Mouse (Mus musculus) kidney, postnatal 0 days (tissue): Measurements from ENCODE around the gene Zbtb20. TPM values are rescaled to one million over a fixed set of nuclear protein-coding genes. Genes with fewer than 3 reads are reported as not detected.
A peak's percentile ranks its signal among the peaks of the same experiment; 100 is the strongest.

Experiments used
- ATAC-seq: fragments of 200-750 bp; cut with Nextera tagmentation; replicated peaks from 2 replicates; pipeline ENCODE4 v1.8.0; 2017; ENCODE audit warnings: low read depth, moderate number of reproducible peaks, moderate TSS enrichment, moderate library complexity; ENCODE audit not compliant: low FRiP score
- DNase-seq: peaks from one replicate; pipeline ENCODE4 v3.0.0-alpha.2; 2016; ENCODE audit warnings: low spot score
- H3K27ac ChIP-seq: fragments of 300-500 bp; sonication (generic); 2 replicates; pipeline ENCODE4 v1.5.1; 2014; ENCODE audit warnings: mild to moderate bottlenecking
- H3K27me3 ChIP-seq: fragments of 300-500 bp; sonication (generic); 2 replicates; pipeline ENCODE4 v1.6.1; 2014; ENCODE audit warnings: low read length, mixed read lengths; ENCODE audit not compliant: insufficient read depth
- H3K36me3 ChIP-seq: fragments of 300-500 bp; sonication (generic); 2 replicates; pipeline ENCODE4 v1.6.1; 2014; ENCODE audit warnings: low read length, mixed read lengths; ENCODE audit not compliant: insufficient read depth
- H3K4me1 ChIP-seq: fragments of 300-500 bp; sonication (generic); replicated peaks from 2 replicates; pipeline ENCODE4 v1.6.1; 2014; ENCODE audit warnings: antibody characterized with exemption, low read length, mixed read lengths; ENCODE audit not compliant: insufficient read depth
- H3K4me2 ChIP-seq: fragments of 300-500 bp; sonication (generic); 2 replicates; pipeline ENCODE4 v1.6.1; 2014; ENCODE audit warnings: mild to moderate bottlenecking, low read length, moderate library complexity, mixed read lengths
- H3K4me3 ChIP-seq: fragments of 300-500 bp; sonication (generic); replicated peaks from 2 replicates; pipeline ENCODE4 v1.5.1; 2014; ENCODE audit warnings: low read depth, low read length
- H3K9ac ChIP-seq: fragments of 300-500 bp; sonication (generic); 2 replicates; pipeline ENCODE4 v1.6.1; 2014; ENCODE audit warnings: low read depth, low read length
- H3K9me3 ChIP-seq: fragments of 300-500 bp; sonication (generic); replicated peaks from 2 replicates; pipeline ENCODE4 v1.6.1; 2016; ENCODE audit warnings: low read length, inconsistent platforms, mixed read lengths
- CTCF ChIP-seq: IDR thresholded peaks from 2 replicates; pipeline ENCODE4 v1.5.1; 2016; ENCODE audit warnings: antibody characterized with exemption, low read depth, mild to moderate bottlenecking, moderate library complexity
- WGBS: fragments of 180-500 bp; shearing (Covaris S2); extraction: QIAGEN DNeasy Blood & Tissue Kit; methylation state at CpG from one replicate; pipeline ENCODE4 v1.1.7; 2014; 5-methylcytosine and 5-hydroxymethylcytosine counted together
- microRNA counts: library from miRNA; unstranded; fragments of <30 nt; microRNA quantifications from one replicate; lab custom pipeline; 2015
- microRNA-seq: library from miRNA; unstranded; fragments of <30 nt; microRNA quantifications from one replicate; pipeline ENCODE4, GENCODE M21; 2016
- polyA plus RNA-seq: library from polyadenylated mRNA; unstranded; fragments of >200 nt; fragmentation: Nextera tagmentation; extraction: Ambion mirVana; gene quantifications from 2 replicates; pipeline ENCODE4 v1.2.1, GENCODE M21; 2015

Zbtb20 gene
- polyA plus RNA-seq, 1 experiment from 2014 or later = 36.8 TPM

- no peaks in the 10 kb centered on the region for H3K9me3 ChIP-seq
- H3K4me1 ChIP-seq = no peaks in the 10 kb centered on the region
- H3K4me3 ChIP-seq = no peak overlapping the region
- DNase-seq (no peak), ATAC-seq (no peak)
- no peak overlapping the region for H3K27ac ChIP-seq
- H3K36me3 ChIP-seq = no peaks in the 10 kb centered on the region
- no peak overlapping the region for H3K4me2 ChIP-seq
- TF ChIP-seq CTCF = no peak
- H3K9ac ChIP-seq = no peak overlapping the region
- no peaks in the 10 kb centered on the region for H3K27me3 ChIP-seq
Measured at GRCm38 (mm10) chr16:43672697-43673096, 797.0 kb downstream of the Zbtb20 start.

GRCm38 (mm10) chr16:43674400-43674799, 798.7 kb downstream of the Zbtb20 start:
- Histone ChIP-seq H3K27me3 (no peaks in the 10 kb centered on the region), H3K9ac (no peak overlapping the region), H3K4me1 (no peaks in the 10 kb centered on the region), H3K4me2 (no peak overlapping the region), H3K9me3 (no peaks in the 10 kb centered on the region), H3K4me3 (no peak overlapping the region), H3K27ac (no peak overlapping the region), H3K36me3 (no peaks in the 10 kb centered on the region)
- 58% methylated on average over 3 of the region's 3 CpGs for WGBS
- ATAC-seq (no peak), DNase-seq (no peak)
- TF ChIP-seq CTCF = no peak

- H3K27ac ChIP-seq = no peak overlapping the region
- H3K4me3 ChIP-seq = no peak overlapping the region
- no peak for TF ChIP-seq CTCF
- H3K36me3 ChIP-seq = no peaks in the 10 kb centered on the region
- no peaks in the 10 kb centered on the region for H3K4me1 ChIP-seq
- H3K9ac ChIP-seq = no peak overlapping the region
- H3K9me3 ChIP-seq = no peaks in the 10 kb centered on the region
- no peaks in the 10 kb centered on the region for H3K27me3 ChIP-seq
- WGBS = 77% methylated on average over 2 of the region's 2 CpGs
- H3K4me2 ChIP-seq = no peak overlapping the region
- ATAC-seq (no peak), DNase-seq (no peak)
Measured at GRCm38 (mm10) chr16:43687968-43688367, 812.3 kb downstream of the Zbtb20 start.

- Histone ChIP-seq H3K27ac (no peak overlapping the region), H3K4me3 (no peak overlapping the region), H3K4me1 (no peaks in the 10 kb centered on the region), H3K36me3 (no peaks in the 10 kb centered on the region), H3K4me2 (no peak overlapping the region), H3K9ac (no peak overlapping the region), H3K9me3 (no peaks in the 10 kb centered on the region), H3K27me3 (no peaks in the 10 kb centered on the region)
- DNase-seq (no peak), ATAC-seq (no peak)
- 77% methylated on average over 3 of the region's 3 CpGs for WGBS
- no peak for TF ChIP-seq CTCF
Measured at GRCm38 (mm10) chr16:43690211-43690690, 814.6 kb downstream of the Zbtb20 start.

- Histone ChIP-seq H3K9ac (no peak overlapping the region), H3K4me1 (no peaks in the 10 kb centered on the region), H3K4me3 (no peak overlapping the region), H3K27ac (no peak overlapping the region), H3K27me3 (no peaks in the 10 kb centered on the region), H3K36me3 (no peaks in the 10 kb centered on the region), H3K4me2 (no peak overlapping the region), H3K9me3 (no peaks in the 10 kb centered on the region)
- DNase-seq (no peak), ATAC-seq (no peak)
- WGBS = 79% methylated on average over 2 of the region's 2 CpGs
- no peak for TF ChIP-seq CTCF
Measured at GRCm38 (mm10) chr16:43690912-43691311, 815.2 kb downstream of the Zbtb20 start.

- no peak for ATAC-seq
- no peak for TF ChIP-seq CTCF
- WGBS = 96% methylated on average over 5 of the region's 5 CpGs
- DNase-seq = no peak
- Histone ChIP-seq H3K4me3 (no peak overlapping the region), H3K27ac (no peak overlapping the region), H3K9ac (no peak overlapping the region), H3K27me3 (no peaks in the 10 kb centered on the region), H3K9me3 (no peaks in the 10 kb centered on the region), H3K4me2 (no peak overlapping the region), H3K4me1 (no peaks in the 10 kb centered on the region), H3K36me3 (no peaks in the 10 kb centered on the region)
Measured at GRCm38 (mm10) chr16:43691741-43692140, 816.1 kb downstream of the Zbtb20 start.

MicroRNAs within 50 kb of the gene (microRNA counts, 519-probe panel; counts per million panel counts)
- 330 counts per million, percentile 68 among the panel's probes with 10 or more counts for microRNA mmu-miR-568 (lab: Ali Mortazavi, UCI)

Small RNA genes within 50 kb of the gene (microRNA-seq; reads per million reads assigned to microRNA genes)
- not detected for gene Mir568
